Mouse (Mus musculus) right cerebral cortex, postnatal 36 days (tissue): ENCODE measurements around the gene Actrt2.

Source experiments
- DNase-seq, 2 experiments: peaks; one replicate each; pipeline ENCODE4 v3.0.0; 2022; ENCODE audit warnings: low spot score in 2 of 2, mixed read lengths in 1 of 2

The Actrt2 gene

DNA sequence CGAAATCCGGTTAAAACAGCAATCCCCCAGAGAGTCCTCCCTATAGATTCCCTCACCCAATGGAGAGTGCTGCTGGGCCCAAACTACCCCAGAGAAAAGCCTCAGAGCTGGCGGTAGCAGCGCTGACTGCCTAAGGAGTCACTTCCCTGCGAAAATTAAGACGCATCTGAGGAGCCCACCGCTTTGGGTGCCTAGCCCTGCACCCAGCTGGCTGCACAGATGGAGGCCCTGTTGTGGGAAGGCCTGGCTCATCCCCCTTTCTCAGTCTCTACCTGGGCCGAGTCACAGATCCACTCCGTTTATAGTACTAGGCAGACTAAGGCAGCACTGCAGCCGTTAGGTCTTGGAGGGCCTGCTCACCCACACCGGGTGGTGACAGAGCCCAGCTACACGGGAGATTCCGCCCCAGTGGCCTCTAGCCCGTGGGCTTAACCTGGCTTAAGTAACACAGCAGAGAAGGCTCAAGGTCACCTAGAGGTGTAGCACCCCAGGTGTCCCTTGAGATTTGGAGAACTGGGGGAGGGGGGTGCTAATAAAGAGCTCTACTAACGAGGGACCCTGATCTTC, 29.3 kb downstream of the Actrt2 start:
- DNase-seq, result no peak

GRCm38 (mm10) chr4:154637468-154638319, 30.0 kb downstream of the Actrt2 start:
- no peak for DNase-seq

GRCm38 (mm10) chr4:154636721-154637311, 30.9 kb downstream of the Actrt2 start, which contains the start of gene Prdm16:
Prdm16 (minus strand) TSS chr4:154636873.
- no peak for DNase-seq

- no peak for DNase-seq
Observed at GRCm38 (mm10) chr4:154636053-154636433, 31.6 kb downstream of the Actrt2 start.

DNA sequence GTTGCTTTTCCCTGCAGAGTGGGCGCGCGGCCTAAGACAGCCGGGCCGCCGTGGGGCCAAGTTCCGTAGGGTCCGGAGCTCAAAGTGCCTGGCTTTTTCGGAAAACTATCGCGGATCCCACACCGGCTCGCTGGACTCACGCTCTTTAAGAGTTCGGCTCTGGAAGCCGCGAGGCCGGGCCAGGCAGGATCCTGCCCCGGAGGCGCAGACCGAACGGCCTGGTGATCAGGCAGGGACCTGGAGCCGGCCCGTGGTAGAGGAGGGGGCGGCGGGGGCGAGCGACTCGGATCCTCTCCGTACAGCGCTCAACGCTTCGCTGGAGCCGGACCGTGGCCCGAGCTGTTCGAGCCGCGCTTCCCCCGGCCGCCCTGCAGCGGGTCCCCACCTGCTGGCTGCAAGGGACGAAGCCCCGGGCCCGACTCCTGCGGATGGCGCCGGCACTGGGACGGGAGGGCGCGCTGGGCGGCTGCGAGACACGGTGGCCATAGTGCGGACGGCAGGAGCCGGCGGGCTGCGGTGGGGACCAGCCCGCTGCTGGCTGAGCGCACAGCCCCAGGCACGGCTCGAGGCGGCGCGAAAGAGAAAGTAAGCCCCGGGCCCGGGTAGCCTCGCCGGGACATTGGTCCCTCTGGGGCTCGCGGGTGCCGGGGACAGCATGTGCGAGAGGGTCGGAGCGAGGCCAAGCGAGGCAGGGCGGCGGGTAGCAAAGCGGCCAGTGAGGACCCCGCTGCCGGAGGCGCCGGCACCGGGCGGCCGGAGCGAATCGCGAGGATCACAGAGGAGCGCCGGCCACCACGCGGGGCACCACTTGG, 32.2 kb downstream of the Actrt2 start:
- no peak for DNase-seq

DNA sequence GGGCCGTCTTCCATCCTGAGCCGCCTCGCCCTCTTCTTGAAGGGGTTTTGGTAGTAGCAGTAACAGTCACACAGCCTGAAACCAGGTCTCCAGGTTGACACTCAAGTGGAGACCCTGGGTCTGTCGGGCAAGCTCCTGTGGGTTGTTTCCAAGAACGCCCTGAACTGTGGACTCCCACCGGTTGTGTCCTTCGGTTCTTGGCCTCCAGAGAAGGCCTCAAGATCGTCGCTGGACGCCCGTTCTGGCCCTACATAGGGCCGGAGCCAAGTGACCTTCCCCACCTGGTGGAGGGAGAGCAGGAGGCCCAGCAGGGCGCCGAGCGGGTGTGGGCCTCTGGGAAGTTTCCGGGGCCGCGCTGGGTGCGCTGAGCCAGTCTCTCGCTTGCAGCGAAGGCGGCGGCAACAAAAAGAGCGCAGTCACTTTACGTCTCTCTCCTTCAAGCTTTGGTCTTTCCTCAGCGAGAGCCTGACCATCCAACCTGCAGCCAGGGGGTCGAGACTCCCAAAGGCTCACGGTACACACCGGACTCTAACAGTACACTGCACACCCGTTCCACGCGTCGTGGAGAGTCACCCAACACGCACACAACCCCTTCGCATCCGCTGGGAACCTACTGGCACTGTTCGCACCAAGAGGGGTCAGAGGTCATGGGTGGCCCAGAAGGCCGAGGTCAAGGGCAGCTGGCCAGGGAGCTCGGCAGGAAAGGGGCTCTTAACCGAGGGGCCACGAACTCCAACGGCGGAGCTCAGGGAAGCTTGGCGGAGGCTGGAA, 33.0 kb downstream of the Actrt2 start:
- DNase-seq, result no peak

- no peak for DNase-seq
Observed at GRCm38 (mm10) chr4:154634001-154634400, 33.7 kb downstream of the Actrt2 start.

GRCm38 (mm10) chr4:154632800-154633764, 34.6 kb downstream of the Actrt2 start:
- no peak for DNase-seq

- DNase-seq, result no peak
Observed at GRCm38 (mm10) chr4:154630763-154631162, 36.9 kb downstream of the Actrt2 start.

- no peak for DNase-seq
Observed at GRCm38 (mm10) chr4:154627419-154628142, 40.1 kb downstream of the Actrt2 start.

DNA sequence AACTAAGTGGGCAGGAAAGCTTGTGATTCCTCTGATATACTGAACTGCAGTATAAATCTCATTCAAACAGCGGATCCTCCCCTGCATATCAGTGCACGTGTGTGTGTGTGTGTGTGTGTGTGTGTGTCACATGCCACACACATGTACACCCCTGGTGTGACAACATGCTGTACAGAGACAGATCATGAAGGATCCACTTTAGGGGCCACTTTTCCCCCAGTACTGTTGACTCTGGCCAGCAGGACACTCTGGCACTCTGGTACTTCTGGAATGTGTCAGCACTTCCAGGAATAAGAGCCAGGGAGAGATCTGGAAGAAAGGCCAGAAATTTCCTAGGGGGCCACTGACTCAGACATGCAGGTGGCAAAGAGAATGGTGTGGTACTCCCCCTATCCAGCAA, 41.4 kb downstream of the Actrt2 start:
- no peak for DNase-seq

DNA sequence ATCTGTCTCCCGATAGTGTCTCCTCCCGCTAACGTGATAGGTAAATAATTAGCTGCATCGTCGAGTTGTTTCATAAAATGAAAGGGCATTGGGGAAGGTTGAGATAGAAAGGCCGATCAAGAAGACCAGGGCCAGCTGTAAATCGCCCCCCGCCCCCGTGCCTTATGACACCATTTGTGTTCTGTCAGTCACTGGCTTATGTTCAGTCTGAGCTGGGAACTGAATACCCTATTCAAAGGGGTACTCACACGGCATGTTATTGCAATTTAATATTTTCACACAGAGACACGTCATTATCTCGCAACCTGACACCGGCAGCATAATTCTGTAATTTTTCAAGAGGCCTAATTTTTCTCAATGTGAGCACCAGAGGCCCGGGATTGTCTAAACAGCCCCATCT, 42.0 kb downstream of the Actrt2 start:
- DNase-seq, result no peak

DNA sequence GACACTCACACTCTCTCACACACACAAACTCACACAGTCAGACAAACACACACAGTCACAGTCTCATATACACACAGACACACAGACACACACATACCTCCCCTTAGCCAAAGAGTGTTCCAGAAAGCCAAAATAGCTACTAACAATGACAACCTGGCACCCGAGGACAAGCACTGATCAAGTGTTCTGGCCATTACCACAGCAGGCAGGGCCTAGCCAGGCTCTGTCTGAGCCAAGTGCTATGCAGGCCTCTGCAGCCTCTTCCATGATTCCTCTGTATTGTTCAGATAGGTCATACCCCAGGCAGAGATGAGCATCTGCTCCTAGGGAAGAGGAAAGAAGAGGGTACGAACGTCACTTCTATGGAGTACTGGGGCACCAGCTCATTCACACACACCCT, 44.4 kb downstream of the Actrt2 start:
- DNase-seq, result no peak

GRCm38 (mm10) chr4:154622521-154622920, 45.1 kb downstream of the Actrt2 start:
- DNase-seq, result no peak
